Mouse (Mus musculus): ENCODE results near the gene P2ry14. TPM values are rescaled to one million over a fixed set of nuclear protein-coding genes. Genes with fewer than 3 reads are reported as not detected.

P2ry14 gene
- 8.4 and 8.6 TPM in 2 replicates for polyA plus RNA-seq (2014; fragmentation: Nextera tagmentation; extraction: Ambion mirVana)

- Histone ChIP-seq H3K27me3 (replicated peaks; ENCODE audit: control insufficient read depth, insufficient read depth, low read length) (no peaks in the 10 kb centered on the region), H3K9me3 (ENCODE audit: control insufficient read depth, low read length) (no peaks in the 10 kb centered on the region), H3K27ac (ENCODE audit: low read depth) (no peak within 1 kb of the TSS), H3K9ac (ENCODE audit: low read length) (no peak within 1 kb of the TSS), H3K4me2 (ENCODE audit: low read length) (no peak within 1 kb of the TSS), H3K4me3 (ENCODE audit: low read depth, low read length) (no peak within 1 kb of the TSS), H3K4me1 (replicated peaks; ENCODE audit: control insufficient read depth, insufficient read depth, low read length) (no peaks in the 10 kb centered on the region), H3K36me3 (ENCODE audit: control insufficient read depth, insufficient read depth, low read length) (no peaks in the 10 kb centered on the region)
- no peak for ATAC-seq (replicated peaks; ENCODE audit: low FRiP score, low TSS enrichment, low read depth)
- no peak for DNase-seq (ENCODE audit: low spot score)
- WGBS, result 73% methylated on average over 5 of the region's 5 CpGs
These were observed at the start of gene P2ry14 for GRCm38 (mm10) chr3:59153424-59153823. P2ry14 (minus strand) TSS chr3:59153618.

- Histone ChIP-seq H3K4me2 (ENCODE audit: low read length) (no peak overlapping the region), H3K36me3 (ENCODE audit: control insufficient read depth, insufficient read depth, low read length) (no peaks in the 10 kb centered on the region), H3K9ac (ENCODE audit: low read length) (no peak overlapping the region), H3K27me3 (replicated peaks; ENCODE audit: control insufficient read depth, insufficient read depth, low read length) (no peaks in the 10 kb centered on the region), H3K4me3 (ENCODE audit: low read depth, low read length) (no peak overlapping the region), H3K9me3 (ENCODE audit: control insufficient read depth, low read length) (no peaks in the 10 kb centered on the region), H3K27ac (ENCODE audit: low read depth) (no peak overlapping the region), H3K4me1 (replicated peaks; ENCODE audit: control insufficient read depth, insufficient read depth, low read length) (no peaks in the 10 kb centered on the region)
- DNase-seq (ENCODE audit: low spot score) (peak; percentile 38), ATAC-seq (replicated peaks; ENCODE audit: low FRiP score, low TSS enrichment, low read depth) (no peak)
- 84% methylated on average over 4 of the region's 4 CpGs for WGBS
These were observed 44.0 kb upstream of the P2ry14 start for GRCm38 (mm10) chr3:59197329-59197948.

GRCm38 (mm10) chr3:59194938-59195337 is 41.5 kb upstream of the P2ry14 start, which contains the start of gene Gpr87:
Gpr87 (minus strand) TSS chr3:59195104.
- Histone ChIP-seq H3K27ac (ENCODE audit: low read depth) (no peak within 1 kb of the TSS), H3K27me3 (replicated peaks; ENCODE audit: control insufficient read depth, insufficient read depth, low read length) (no peaks in the 10 kb centered on the region), H3K4me2 (ENCODE audit: low read length) (no peak within 1 kb of the TSS), H3K4me1 (replicated peaks; ENCODE audit: control insufficient read depth, insufficient read depth, low read length) (no peaks in the 10 kb centered on the region), H3K36me3 (ENCODE audit: control insufficient read depth, insufficient read depth, low read length) (no peaks in the 10 kb centered on the region), H3K9ac (ENCODE audit: low read length) (no peak within 1 kb of the TSS), H3K4me3 (ENCODE audit: low read depth, low read length) (no peak within 1 kb of the TSS), H3K9me3 (ENCODE audit: control insufficient read depth, low read length) (no peaks in the 10 kb centered on the region)
- ATAC-seq (replicated peaks; ENCODE audit: low FRiP score, low TSS enrichment, low read depth) (no peak), DNase-seq (ENCODE audit: low spot score) (peak; percentile 13)
- WGBS, result 86% methylated on average over 7 of the region's 7 CpGs

- no peaks in the 10 kb centered on the region for H3K4me1 ChIP-seq (replicated peaks; ENCODE audit: control insufficient read depth, insufficient read depth, low read length)
- no peak overlapping the region for H3K27ac ChIP-seq (ENCODE audit: low read depth)
- H3K27me3 ChIP-seq (replicated peaks; ENCODE audit: control insufficient read depth, insufficient read depth, low read length), result no peaks in the 10 kb centered on the region
- no peak overlapping the region for H3K4me2 ChIP-seq (ENCODE audit: low read length)
- ATAC-seq (replicated peaks; ENCODE audit: low FRiP score, low TSS enrichment, low read depth) (no peak), DNase-seq (ENCODE audit: low spot score) (no peak)
- 86% methylated on average over 7 of the region's 7 CpGs for WGBS
- H3K9ac ChIP-seq (ENCODE audit: low read length), result no peak overlapping the region
- H3K4me3 ChIP-seq (ENCODE audit: low read depth, low read length), result no peak overlapping the region
- no peaks in the 10 kb centered on the region for H3K36me3 ChIP-seq (ENCODE audit: control insufficient read depth, insufficient read depth, low read length)
- H3K9me3 ChIP-seq (ENCODE audit: control insufficient read depth, low read length), result no peaks in the 10 kb centered on the region
These were observed 40.7 kb upstream of the P2ry14 start for GRCm38 (mm10) chr3:59194099-59194498.

DNA sequence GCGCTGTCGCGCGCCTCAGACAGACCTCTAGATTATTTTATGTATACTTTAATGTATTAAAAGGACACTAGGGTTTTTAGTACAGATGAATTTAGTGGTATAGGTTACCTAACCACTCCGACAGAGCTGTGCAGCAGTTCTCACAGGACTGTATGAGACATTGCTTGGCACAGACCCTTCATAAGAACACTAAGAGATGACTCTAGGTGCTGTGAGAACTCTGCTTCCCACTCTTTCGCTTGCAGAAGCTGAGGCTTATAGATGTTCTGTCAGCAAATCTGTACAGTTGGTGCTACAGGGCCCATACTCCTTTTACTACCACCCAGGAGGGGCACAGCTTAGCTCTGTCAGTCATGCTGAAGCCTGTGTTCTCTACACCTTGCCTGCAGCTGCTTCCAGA is 38.3 kb upstream of the P2ry14 start:
- H3K9ac ChIP-seq (ENCODE audit: low read length), result no peak overlapping the region
- DNase-seq (ENCODE audit: low spot score), result peak; percentile 46
- whole genome bisulfite sequencing, result 94% methylated on average over 6 of the region's 6 CpGs
- no peaks in the 10 kb centered on the region for H3K36me3 ChIP-seq (ENCODE audit: control insufficient read depth, insufficient read depth, low read length)
- H3K27ac ChIP-seq (ENCODE audit: low read depth), result no peak overlapping the region
- no peaks in the 10 kb centered on the region for H3K9me3 ChIP-seq (ENCODE audit: control insufficient read depth, low read length)
- no peaks in the 10 kb centered on the region for H3K27me3 ChIP-seq (replicated peaks; ENCODE audit: control insufficient read depth, insufficient read depth, low read length)
- no peak overlapping the region for H3K4me2 ChIP-seq (ENCODE audit: low read length)
- H3K4me3 ChIP-seq (ENCODE audit: low read depth, low read length), result no peak overlapping the region
- ATAC-seq (replicated peaks; ENCODE audit: low FRiP score, low TSS enrichment, low read depth), result no peak
- no peaks in the 10 kb centered on the region for H3K4me1 ChIP-seq (replicated peaks; ENCODE audit: control insufficient read depth, insufficient read depth, low read length)

DNA sequence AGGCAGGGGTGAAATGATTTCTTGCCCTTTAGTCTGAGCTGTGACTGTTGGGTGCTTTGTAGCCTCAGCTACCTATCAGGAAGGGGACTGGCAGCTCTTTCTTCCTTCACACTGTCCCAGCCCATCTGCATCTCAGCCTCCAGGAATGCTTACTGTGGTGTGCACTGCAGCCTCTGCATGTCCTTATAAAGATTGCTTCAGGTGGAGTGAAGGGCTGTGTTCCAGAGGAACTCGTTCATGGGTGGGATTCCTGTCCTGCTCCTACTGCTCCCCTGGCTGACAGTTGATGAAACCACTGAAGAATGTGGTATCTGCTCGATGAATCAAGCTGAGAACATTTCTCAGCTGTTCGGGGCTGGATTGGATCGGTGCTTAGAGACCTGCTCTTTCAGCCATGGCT is 33.9 kb upstream of the P2ry14 start:
- ATAC-seq (replicated peaks; ENCODE audit: low FRiP score, low TSS enrichment, low read depth), result no peak
- H3K9me3 ChIP-seq (ENCODE audit: control insufficient read depth, low read length), result no peaks in the 10 kb centered on the region

GRCm38 (mm10) chr3:59185662-59186061 is 32.2 kb upstream of the P2ry14 start:
- Histone ChIP-seq H3K4me1 (replicated peaks; ENCODE audit: control insufficient read depth, insufficient read depth, low read length) (no peaks in the 10 kb centered on the region), H3K9me3 (ENCODE audit: control insufficient read depth, low read length) (no peaks in the 10 kb centered on the region), H3K36me3 (ENCODE audit: control insufficient read depth, insufficient read depth, low read length) (no peaks in the 10 kb centered on the region), H3K27ac (ENCODE audit: low read depth) (no peak overlapping the region), H3K4me3 (ENCODE audit: low read depth, low read length) (no peak overlapping the region), H3K27me3 (replicated peaks; ENCODE audit: control insufficient read depth, insufficient read depth, low read length) (no peaks in the 10 kb centered on the region), H3K4me2 (ENCODE audit: low read length) (no peak overlapping the region), H3K9ac (ENCODE audit: low read length) (no peak overlapping the region)
- DNase-seq (ENCODE audit: low spot score) (peak; percentile 24), ATAC-seq (replicated peaks; ENCODE audit: low FRiP score, low TSS enrichment, low read depth) (no peak)
- WGBS, result 79% methylated on average over 4 of the region's 4 CpGs

More for the DNA sequence above, 33.9 kb upstream of the P2ry14 start:
- H3K4me1 ChIP-seq (replicated peaks; ENCODE audit: control insufficient read depth, insufficient read depth, low read length), result no peaks in the 10 kb centered on the region
- H3K4me2 ChIP-seq (ENCODE audit: low read length), result no peak overlapping the region
- H3K27me3 ChIP-seq (replicated peaks; ENCODE audit: control insufficient read depth, insufficient read depth, low read length), result no peaks in the 10 kb centered on the region
- no peak for DNase-seq (ENCODE audit: low spot score)
- no peaks in the 10 kb centered on the region for H3K36me3 ChIP-seq (ENCODE audit: control insufficient read depth, insufficient read depth, low read length)
- 73% methylated on average over 4 of the region's 4 CpGs for WGBS
- H3K9ac ChIP-seq (ENCODE audit: low read length), result no peak overlapping the region
- no peak overlapping the region for H3K27ac ChIP-seq (ENCODE audit: low read depth)
- no peak overlapping the region for H3K4me3 ChIP-seq (ENCODE audit: low read depth, low read length)

DNA sequence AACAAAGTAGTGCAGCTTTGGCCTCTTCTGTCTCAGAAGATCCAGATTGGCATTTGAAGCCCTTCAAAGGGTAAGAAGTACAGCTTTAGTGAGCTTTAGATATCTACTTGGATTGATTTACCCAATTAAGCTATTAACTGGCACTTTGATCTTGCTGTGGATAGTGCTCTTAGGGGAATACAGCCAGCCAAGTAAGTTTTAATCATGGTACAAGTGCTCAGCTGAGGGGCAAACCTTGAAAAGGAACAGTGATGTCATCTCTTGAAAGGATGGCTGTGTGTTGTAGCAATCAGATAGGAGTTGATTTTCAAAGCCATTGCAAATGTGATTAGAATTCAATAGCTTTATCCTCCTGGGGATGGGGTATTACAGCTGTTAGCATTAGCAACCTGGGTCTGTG is 28.7 kb upstream of the P2ry14 start:
- Histone ChIP-seq H3K4me3 (ENCODE audit: low read depth, low read length) (no peak overlapping the region), H3K9ac (ENCODE audit: low read length) (no peak overlapping the region), H3K27me3 (replicated peaks; ENCODE audit: control insufficient read depth, insufficient read depth, low read length) (no peaks in the 10 kb centered on the region), H3K4me1 (replicated peaks; ENCODE audit: control insufficient read depth, insufficient read depth, low read length) (no peaks in the 10 kb centered on the region), H3K4me2 (ENCODE audit: low read length) (no peak overlapping the region), H3K27ac (ENCODE audit: low read depth) (no peak overlapping the region), H3K36me3 (ENCODE audit: control insufficient read depth, insufficient read depth, low read length) (no peaks in the 10 kb centered on the region), H3K9me3 (ENCODE audit: control insufficient read depth, low read length) (no peaks in the 10 kb centered on the region)
- no peak for ATAC-seq (replicated peaks; ENCODE audit: low FRiP score, low TSS enrichment, low read depth)
- no peak for DNase-seq (ENCODE audit: low spot score)

DNA sequence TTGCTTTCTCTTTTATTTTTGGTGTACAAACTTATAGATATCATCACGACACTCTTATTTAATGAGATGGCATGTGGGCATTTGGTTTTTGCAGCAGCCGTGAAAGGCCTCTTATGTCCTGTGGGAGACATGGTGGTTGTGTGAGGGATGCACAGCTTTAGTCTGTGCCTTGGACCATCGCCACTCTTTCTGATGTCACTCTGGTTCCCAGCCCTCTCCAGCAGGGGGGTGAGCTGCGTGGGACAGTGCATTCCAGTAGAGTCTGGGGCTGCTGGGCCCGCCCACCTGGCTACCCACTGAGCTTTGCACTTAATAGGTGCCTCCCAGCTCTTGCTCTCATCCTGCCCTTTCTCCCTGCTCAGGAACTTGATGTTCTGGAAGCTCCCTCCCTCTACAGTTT is 27.7 kb upstream of the P2ry14 start:
- Histone ChIP-seq H3K4me3 (ENCODE audit: low read depth, low read length) (no peak overlapping the region), H3K27ac (ENCODE audit: low read depth) (no peak overlapping the region), H3K4me2 (ENCODE audit: low read length) (no peak overlapping the region), H3K36me3 (ENCODE audit: control insufficient read depth, insufficient read depth, low read length) (no peaks in the 10 kb centered on the region), H3K4me1 (replicated peaks; ENCODE audit: control insufficient read depth, insufficient read depth, low read length) (no peaks in the 10 kb centered on the region), H3K27me3 (replicated peaks; ENCODE audit: control insufficient read depth, insufficient read depth, low read length) (no peaks in the 10 kb centered on the region), H3K9ac (ENCODE audit: low read length) (no peak overlapping the region), H3K9me3 (ENCODE audit: control insufficient read depth, low read length) (no peaks in the 10 kb centered on the region)
- ATAC-seq (replicated peaks; ENCODE audit: low FRiP score, low TSS enrichment, low read depth) (no peak), DNase-seq (ENCODE audit: low spot score) (peak; percentile 27)
- 73% methylated on average over 5 of the region's 5 CpGs for WGBS
